Mouse (Mus musculus): ENCODE data around the gene Gm26938. TPM values are rescaled to one million over a fixed set of nuclear protein-coding genes. Genes with fewer than 3 reads are reported as not detected.

Gene Gm26938
- total RNA-seq, 2 experiments from 2014 or later, result not detected

Small RNA genes lying within 50 kb of the gene (microRNA-seq; reads per million reads assigned to microRNA genes)
- 3.0 to 6.4 reads per million in 2 experiments for gene Mir7037

Other genes with a start within 250 kb of the Gm26938 start
- 1 to 10 TPM; 2.0 to 2.4 TPM for gene Micall2, start 90.1 kb downstream of the Gm26938 start, total RNA-seq (2021)
- 10 to 100 TPM; 82.7 to 91.5 TPM for gene Ints1, start 50.7 kb downstream of the Gm26938 start, total RNA-seq (2021)
- gene Mafk, start 34.9 kb downstream of the Gm26938 start, total RNA-seq (2021), result 1 to 10 TPM; 6.8 TPM
- gene Tmem184a, start 6.5 kb downstream of the Gm26938 start, total RNA-seq (2021), result under 1 TPM in 1 of 2 experiments, not detected in 1; 0.48 TPM
- 10 to 100 TPM; 20.5 to 21.0 TPM for gene Psmg3, start 478 bp upstream of the Gm26938 start, total RNA-seq (2021)
- gene Elfn1, start 81.5 kb upstream of the Gm26938 start, total RNA-seq (2021), result 10 to 100 TPM; 35.0 to 37.6 TPM